8 mouse cellular contexts compared by ENCODE assay signal in the genomic region with DNA sequence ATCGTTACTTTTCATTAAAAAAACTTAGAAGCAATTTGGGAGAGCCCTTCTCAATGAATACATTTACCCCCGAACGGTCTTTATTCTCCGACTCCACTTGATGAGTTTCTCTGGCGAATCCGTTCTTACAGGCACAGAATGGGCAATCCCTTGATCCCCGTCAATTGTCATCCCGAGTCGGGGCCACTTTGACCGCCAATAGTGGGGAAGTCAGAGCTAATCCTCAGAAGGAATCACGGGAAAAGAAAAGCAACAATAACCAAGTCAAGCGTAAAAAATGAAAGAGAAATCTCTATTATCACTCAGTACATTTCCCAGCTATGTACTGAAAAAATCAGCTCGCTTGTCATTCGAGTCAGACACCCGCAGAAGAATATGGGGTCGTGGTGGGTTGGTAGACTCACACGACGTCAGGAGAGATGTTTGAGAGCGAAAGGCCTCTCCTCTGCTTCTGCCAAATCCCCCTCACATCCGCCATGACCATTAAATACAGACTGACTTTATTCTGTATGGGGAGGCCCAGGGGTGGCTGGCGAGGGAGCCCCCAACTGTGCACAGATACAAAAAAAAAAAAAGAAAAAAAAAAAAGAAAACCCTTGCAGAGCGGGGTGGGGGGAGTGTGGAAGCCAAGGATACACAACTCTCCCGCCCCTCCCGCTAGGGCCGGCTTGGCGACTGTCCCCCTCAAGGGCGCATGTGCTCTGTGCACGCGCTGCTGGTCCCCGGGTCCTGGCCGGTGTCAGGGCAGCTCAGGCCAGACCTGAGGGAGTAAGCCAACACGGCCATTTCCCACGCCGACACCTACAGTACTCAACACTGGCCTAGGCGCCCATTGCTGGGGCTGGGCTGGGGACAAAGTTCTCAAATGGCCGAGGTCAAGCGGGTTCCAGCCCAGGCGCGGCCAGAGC. TPM values are rescaled to one million over a fixed set of nuclear protein-coding genes. Genes with fewer than 3 reads are reported as not detected.
DNase-seq lines count a peak whose midpoint lies in the region; ATAC-seq and TF ChIP-seq lines count a peak whose summit lies in the region.

No protein-coding gene starts in this region.

- WGBS in spleen, adult 2 months: 3% methylated on average over 39 of the region's 39 CpGs
- WGBS in embryonic facial prominence, embryonic 12.5 days: under 1% methylated on average over 38 of the region's 39 CpGs
- WGBS in hindbrain, embryonic 15.5 days: under 1% methylated on average over 39 of the region's 39 CpGs
- under 1% methylated on average over 39 of the region's 39 CpGs for WGBS in liver, postnatal 0 days (ENCODE audit: insufficient replicate concordance)

- ATAC-seq in embryonic facial prominence, embryonic 12.5 days (ENCODE audit: insufficient number of reproducible peaks, insufficient read depth, low FRiP score, low TSS enrichment): no peak
- no peak for ATAC-seq in hindbrain, embryonic 15.5 days (ENCODE audit: low FRiP score, low read depth)
- no peak for ATAC-seq in liver, postnatal 0 days

- no peak for DNase-seq in spleen, adult 2 months (ENCODE audit: low read depth in 1 of 2, low spot score in 2 of 2)
- no peak for DNase-seq in spleen, adult 12 weeks (ENCODE audit: low spot score)
- no peak for DNase-seq in liver, postnatal 0 days
- DNase-seq in right cerebral cortex, postnatal 4 days: no peak
- no peak for DNase-seq in urinary bladder, postnatal 36 days (ENCODE audit: low spot score in 2 of 2)
- DNase-seq in lung, postnatal 25 days (ENCODE audit: low spot score): no peak

- peaks cover 10% of the 10 kb centered on the region for H3K4me1 ChIP-seq in spleen, adult 2 months (ENCODE audit: control insufficient read depth, insufficient read depth, insufficient read length)
- H3K4me1 ChIP-seq in embryonic facial prominence, embryonic 12.5 days: peaks cover 18% of the 10 kb centered on the region
- peaks cover 16% of the 10 kb centered on the region for H3K4me1 ChIP-seq in hindbrain, embryonic 15.5 days (replicated peaks)
- peaks cover 13% of the 10 kb centered on the region for H3K4me1 ChIP-seq in liver, postnatal 0 days (ENCODE audit: insufficient read depth)

- TF ChIP-seq CTCF in spleen, adult 2 months (IDR thresholded peaks at IDR 0.05; ENCODE audit: extremely low read depth, insufficient read depth, insufficient read length, insufficient replicate concordance): no peak
- TF ChIP-seq CTCF in liver, postnatal 0 days (IDR thresholded peaks at IDR 0.05; ENCODE audit: low read depth): no peak

- TF ChIP-seq EP300 in liver, postnatal 0 days (IDR thresholded peaks at IDR 0.05; ENCODE audit: low read depth): no peak

- peak overlapping the region; percentile 75 for H3K4me3 ChIP-seq in spleen, adult 2 months (ENCODE audit: extremely low read depth, insufficient read depth, insufficient read length)
- H3K4me3 ChIP-seq in embryonic facial prominence, embryonic 12.5 days: peak overlapping the region; percentile 19
- H3K4me3 ChIP-seq in hindbrain, embryonic 15.5 days: peak overlapping the region; percentile 7; the same call in 1 of the 2 replicates
- peak overlapping the region; percentile 59 for H3K4me3 ChIP-seq in liver, postnatal 0 days (ENCODE audit: low read depth, low read length)

- peaks cover 29% of the 10 kb centered on the region for H3K27me3 ChIP-seq in spleen, adult 2 months (ENCODE audit: control insufficient read depth, insufficient read depth, low read length)
- peaks cover 91% of the 10 kb centered on the region for H3K27me3 ChIP-seq in embryonic facial prominence, embryonic 12.5 days
- peaks cover 78% of the 10 kb centered on the region for H3K27me3 ChIP-seq in hindbrain, embryonic 15.5 days
- H3K27me3 ChIP-seq in liver, postnatal 0 days (ENCODE audit: insufficient read depth, low read length): peaks cover 95% of the 10 kb centered on the region

- H3K36me3 ChIP-seq in spleen, adult 2 months (ENCODE audit: control insufficient read depth, insufficient read depth, low read length): no peaks in the 10 kb centered on the region
- H3K36me3 ChIP-seq in embryonic facial prominence, embryonic 12.5 days: no peaks in the 10 kb centered on the region
- no peaks in the 10 kb centered on the region for H3K36me3 ChIP-seq in hindbrain, embryonic 15.5 days
- no peaks in the 10 kb centered on the region for H3K36me3 ChIP-seq in liver, postnatal 0 days (replicated peaks; ENCODE audit: insufficient read depth, low read length)

- no peak overlapping the region for H3K27ac ChIP-seq in spleen, adult 2 months (ENCODE audit: insufficient read depth, low read length)
- no peak overlapping the region for H3K27ac ChIP-seq in embryonic facial prominence, embryonic 12.5 days
- no peak overlapping the region for H3K27ac ChIP-seq in hindbrain, embryonic 15.5 days (replicated peaks)
- H3K27ac ChIP-seq in liver, postnatal 0 days (ENCODE audit: low read depth): no peak overlapping the region

- no peak overlapping the region for H3K9ac ChIP-seq in embryonic facial prominence, embryonic 12.5 days
- H3K9ac ChIP-seq in hindbrain, embryonic 15.5 days: no peak overlapping the region
- H3K9ac ChIP-seq in liver, postnatal 0 days (replicated peaks): peak overlapping the region; percentile 31; the same call in 1 of the 2 replicates

- no peak for TF ChIP-seq POLR2A in spleen, adult 2 months (IDR thresholded peaks at IDR 0.05; ENCODE audit: low read depth, low read length)

- no peaks in the 10 kb centered on the region for H3K9me3 ChIP-seq in embryonic facial prominence, embryonic 12.5 days
- H3K9me3 ChIP-seq in hindbrain, embryonic 15.5 days: no peaks in the 10 kb centered on the region
- H3K9me3 ChIP-seq in liver, postnatal 0 days (ENCODE audit: low read length): no peaks in the 10 kb centered on the region

- H3K4me2 ChIP-seq in embryonic facial prominence, embryonic 12.5 days (replicated peaks): peak overlapping the region; percentile 39
- peak overlapping the region; percentile 31 for H3K4me2 ChIP-seq in hindbrain, embryonic 15.5 days
- peak overlapping the region; percentile 93 for H3K4me2 ChIP-seq in liver, postnatal 0 days (ENCODE audit: low read depth, low read length)

RNA-seq across cellular contexts. Expression of gene Ostm1, which starts 49.1 kb away (rescaled TPM):
- polyA plus RNA-seq in spleen, adult 2 months (2012; rRNA removed): 16.2 and 23.1 TPM in 2 replicates
- polyA plus RNA-seq in embryonic facial prominence, embryonic 12.5 days (2016; fragmentation: Nextera tagmentation; extraction: Ambion mirVana): 13.6 and 14.1 TPM in 2 replicates
- polyA plus RNA-seq in hindbrain, embryonic 15.5 days (2015; fragmentation: Nextera tagmentation; extraction: Ambion mirVana): 35.0 and 35.4 TPM in 2 replicates
- polyA plus RNA-seq in liver, postnatal 0 days (2015; fragmentation: Nextera tagmentation; extraction: Ambion mirVana): 10.2 and 12.1 TPM in 2 replicates

RNA-seq across cellular contexts. Expression of gene Nr2e1, which starts 49.3 kb away (rescaled TPM):
- not detected in 2 replicates for polyA plus RNA-seq in spleen, adult 2 months (2012; rRNA removed)
- polyA plus RNA-seq in embryonic facial prominence, embryonic 12.5 days (2016; fragmentation: Nextera tagmentation; extraction: Ambion mirVana): 5.8 and 6.6 TPM in 2 replicates
- polyA plus RNA-seq in hindbrain, embryonic 15.5 days (2015; fragmentation: Nextera tagmentation; extraction: Ambion mirVana): 0.39 and 0.87 TPM in 2 replicates
- polyA plus RNA-seq in liver, postnatal 0 days (2015; fragmentation: Nextera tagmentation; extraction: Ambion mirVana): not detected in 2 replicates

Comparison
In these comparisons a context has a peak if more than half of its experiments do, and no peak if none do; other contexts are left out.
1. H3K4me3 ChIP-seq: peak in every context shown above with its lines; median percentile 75 in spleen, adult 2 months; 59 in liver, postnatal 0 days; 19 in embryonic facial prominence, embryonic 12.5 days; 7 in hindbrain, embryonic 15.5 days.
2. H3K4me2 ChIP-seq: peak in every context shown above with its lines; median percentile 93 in liver, postnatal 0 days; 39 in embryonic facial prominence, embryonic 12.5 days; 31 in hindbrain, embryonic 15.5 days.